Mouse (Mus musculus) midbrain, embryonic 11.5 days (tissue): ENCODE measurements around the gene Dact3. TPM values are rescaled to one million over a fixed set of nuclear protein-coding genes. Genes with fewer than 3 reads are reported as not detected.
A peak's percentile ranks its signal among the peaks of the same experiment; 100 is the strongest.

Experiments
- ATAC-seq: fragments of 200-750 bp; cut with Nextera tagmentation; 2 replicates; pipeline ENCODE4 v1.8.0; 2017; ENCODE audit warnings: moderate TSS enrichment, moderate library complexity; ENCODE audit not compliant: low FRiP score
- DNase-seq: peaks from one replicate; pipeline ENCODE4 v3.0.0; 2015; ENCODE audit warnings: low spot score; ENCODE audit errors: missing footprints
- H3K27ac ChIP-seq: fragments of 300-500 bp; sonication (generic); 2 replicates; pipeline ENCODE4 v1.5.1; 2014; ENCODE audit warnings: low read depth, low read length
- H3K27me3 ChIP-seq: fragments of 300-500 bp; sonication (generic); 2 replicates; pipeline ENCODE4 v1.6.1; 2014; ENCODE audit warnings: mild to moderate bottlenecking, low read length, moderate library complexity, mixed read lengths; ENCODE audit not compliant: control insufficient read depth, insufficient read depth
- H3K36me3 ChIP-seq: fragments of 300-500 bp; sonication (generic); 2 replicates; pipeline ENCODE4 v1.6.1; 2014; ENCODE audit warnings: mild to moderate bottlenecking, low read length, moderate library complexity, mixed read lengths; ENCODE audit not compliant: control insufficient read depth, insufficient read depth
- H3K4me1 ChIP-seq: fragments of 300-500 bp; sonication (generic); 2 replicates; pipeline ENCODE4 v1.6.1; 2014; ENCODE audit warnings: low read length; ENCODE audit not compliant: control insufficient read depth, insufficient read depth
- H3K4me2 ChIP-seq: fragments of 300-500 bp; sonication (generic); 2 replicates; pipeline ENCODE4 v1.6.1; 2014; ENCODE audit warnings: mild to moderate bottlenecking, moderate library complexity
- H3K4me3 ChIP-seq: fragments of 300-500 bp; sonication (generic); 2 replicates; pipeline ENCODE4 v1.5.1; 2014; ENCODE audit warnings: low read depth, low read length
- H3K9ac ChIP-seq: fragments of 300-500 bp; sonication (generic); 2 replicates; pipeline ENCODE4 v1.6.1; 2014; ENCODE audit warnings: low read length
- H3K9me3 ChIP-seq: fragments of 300-500 bp; sonication (generic); 2 replicates; pipeline ENCODE4 v1.6.1; 2016; ENCODE audit warnings: low read length; ENCODE audit not compliant: control insufficient read depth
- WGBS: fragments of 180-500 bp; shearing (Covaris S2); extraction: QIAGEN DNeasy Blood & Tissue Kit; methylation state at CpG from one replicate; pipeline ENCODE4 v1.1.7; 2014; 5-methylcytosine and 5-hydroxymethylcytosine counted together
- polyA plus RNA-seq: library from polyadenylated mRNA; unstranded; fragments of >200 nt; fragmentation: Nextera tagmentation; extraction: Ambion mirVana; gene quantifications from 2 replicates; pipeline ENCODE4 v1.2.1, GENCODE M21; 2014

The Dact3 gene
- polyA plus RNA-seq, 1 experiment from 2014 or later: 5.3 TPM

DNA sequence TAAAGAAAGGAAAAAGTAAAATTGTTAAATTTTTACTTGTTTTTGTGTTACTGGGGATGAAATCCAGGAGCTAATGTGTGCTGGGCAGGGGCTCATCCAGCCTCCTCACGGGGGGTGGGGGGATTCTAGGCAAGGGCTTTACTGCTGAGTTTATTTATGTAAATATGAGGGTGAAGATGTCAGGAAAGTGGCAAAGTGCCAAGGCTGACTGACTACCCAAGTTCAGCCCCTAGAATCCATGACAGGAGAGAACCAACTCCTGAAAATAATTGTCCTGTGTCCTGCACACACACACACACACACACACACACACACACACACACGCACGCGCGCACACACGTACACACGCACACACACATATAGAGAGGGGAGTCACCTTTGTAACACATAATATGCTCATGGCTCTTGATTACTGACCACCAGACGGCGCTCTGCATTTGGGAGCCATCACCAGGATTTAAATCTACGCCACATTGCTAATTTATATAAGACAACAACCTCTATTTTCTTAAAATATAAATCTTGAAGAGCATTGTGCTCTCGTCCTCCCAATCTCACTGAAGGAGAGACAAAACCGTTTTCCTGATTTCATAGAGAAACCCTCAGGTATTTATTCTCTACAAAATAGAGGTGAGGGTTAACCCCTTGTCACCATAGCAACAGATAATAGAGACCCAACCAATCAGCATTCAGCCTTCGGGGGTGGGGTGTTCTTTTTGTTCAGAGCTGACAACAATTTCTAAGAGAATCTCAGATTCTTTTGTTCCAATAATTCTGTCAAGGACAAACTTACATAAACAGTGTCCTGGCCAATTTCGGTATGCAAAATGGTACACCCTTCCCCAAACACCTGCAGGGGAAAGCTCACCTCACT is 57.8 kb downstream of the Dact3 start:
- Histone ChIP-seq H3K4me2 (no peak overlapping the region), H3K9ac (no peak overlapping the region), H3K4me3 (no peak overlapping the region), H3K27me3 (no peaks in the 10 kb centered on the region), H3K9me3 (no peaks in the 10 kb centered on the region), H3K36me3 (no peaks in the 10 kb centered on the region), H3K27ac (no peak overlapping the region), H3K4me1 (peaks cover 3% of the 10 kb centered on the region; the same call in 1 of the 2 replicates)
- peak; percentile 54 for ATAC-seq
- WGBS: 40% methylated on average over 14 of the region's 14 CpGs
- DNase-seq: peak; percentile 92

Other genes with a start within 250 kb of the Dact3 start
- gene Ceacam15, start 199.6 kb upstream of the Dact3 start, polyA plus RNA-seq: not detected in 2 replicates
- not detected in 2 replicates for gene Ceacam9, start 153.4 kb upstream of the Dact3 start, polyA plus RNA-seq
- 277 and 300 TPM in 2 replicates for gene Ap2s1, start 136.9 kb upstream of the Dact3 start, polyA plus RNA-seq
- 20.7 and 23.2 TPM in 2 replicates for gene Slc1a5, start 94.0 kb upstream of the Dact3 start, polyA plus RNA-seq
- 111 and 115 TPM in 2 replicates for gene Strn4, start 59.4 kb upstream of the Dact3 start, polyA plus RNA-seq
- gene Fkrp, start 58.6 kb upstream of the Dact3 start, polyA plus RNA-seq: 24.3 and 25.9 TPM in 2 replicates
- gene Prkd2, start 32.4 kb upstream of the Dact3 start, polyA plus RNA-seq: 9.2 and 10.3 TPM in 2 replicates
- gene Gng8, start 16.5 kb downstream of the Dact3 start, polyA plus RNA-seq: 9.7 and 10.2 TPM in 2 replicates
- gene Ptgir, start 31.2 kb downstream of the Dact3 start, polyA plus RNA-seq: 0.94 and 1.2 TPM in 2 replicates
- gene Calm3, start 48.8 kb downstream of the Dact3 start, polyA plus RNA-seq: 284 and 295 TPM in 2 replicates
- gene Pnmal2, start 69.4 kb downstream of the Dact3 start, polyA plus RNA-seq: 8.3 and 8.6 TPM in 2 replicates
- gene Pnmal1, start 84.4 kb downstream of the Dact3 start, polyA plus RNA-seq: 22.5 and 23.7 TPM in 2 replicates
- gene Gm42372, start 107.8 kb downstream of the Dact3 start, polyA plus RNA-seq: 1.6 and 2.5 TPM in 2 replicates
- 13.2 and 14.7 TPM in 2 replicates for gene Ccdc8, start 117.4 kb downstream of the Dact3 start, polyA plus RNA-seq
- gene Ppp5c, start 152.6 kb downstream of the Dact3 start, polyA plus RNA-seq: 101 and 108 TPM in 2 replicates
- 3.9 and 5.2 TPM in 2 replicates for gene Hif3a, start 187.1 kb downstream of the Dact3 start, polyA plus RNA-seq
- 0.10 and 0.22 TPM in 2 replicates for gene Psg16, start 198.7 kb downstream of the Dact3 start, polyA plus RNA-seq